Mouse (Mus musculus) CD4-positive, CD25-positive, alpha-beta regulatory T cell, adult 9 weeks (primary cell): ENCODE measurements around the gene Tnfrsf26. TPM values are rescaled to one million over a fixed set of nuclear protein-coding genes. Genes with fewer than 3 reads are reported as not detected.

ENCODE experiments used
- polyA plus RNA-seq: library from polyadenylated mRNA; unstranded; fragments of 100-300 nt; shearing (Covaris generic); gene quantifications from one replicate; pipeline ENCODE4 v1.2.1, GENCODE M21; 2017

The Tnfrsf26 gene
- polyA plus RNA-seq, result 37.5 TPM

GRCm38 (mm10) chr7:143628540-143628939 lies at the start of gene Tnfrsf26:
Gene Tnfrsf26, minus strand, starts transcription at chr7:143628722.

GRCm38 (mm10) chr7:143649034-143649768 lies 20.7 kb upstream of the Tnfrsf26 start, which contains the start of gene Tnfrsf22:
Gene Tnfrsf22, minus strand, starts transcription at chr7:143649661.

GRCm38 (mm10) chr7:143599428-143600230 lies 28.9 kb downstream of the Tnfrsf26 start, which contains the start of gene Cars:
Gene Cars, minus strand, starts transcription at chr7:143600090.

Other genes with a start within 250 kb of the Tnfrsf26 start
- gene Cdkn1c, start 167.7 kb downstream of the Tnfrsf26 start, polyA plus RNA-seq, result 0.38 TPM
- gene Slc22a18, start 155.0 kb downstream of the Tnfrsf26 start, polyA plus RNA-seq, result 0.20 TPM
- gene Phlda2, start 125.6 kb downstream of the Tnfrsf26 start, polyA plus RNA-seq, result not detected
- gene Nap1l4, start 79.6 kb downstream of the Tnfrsf26 start, polyA plus RNA-seq, result 337 TPM
- gene Cars, start 28.6 kb downstream of the Tnfrsf26 start, polyA plus RNA-seq, result 44.0 TPM
- 40.0 TPM for gene Tnfrsf22, start 20.9 kb upstream of the Tnfrsf26 start, polyA plus RNA-seq
- 4.5 TPM for gene Tnfrsf23, start 57.1 kb upstream of the Tnfrsf26 start, polyA plus RNA-seq
- gene Osbpl5, start 128.3 kb upstream of the Tnfrsf26 start, polyA plus RNA-seq, result 33.3 TPM
- gene Mrgprg, start 138.3 kb upstream of the Tnfrsf26 start, polyA plus RNA-seq, result not detected
- gene Mrgpre, start 155.8 kb upstream of the Tnfrsf26 start, polyA plus RNA-seq, result 10.8 TPM
- 26.4 TPM for gene Nadsyn1, start 194.1 kb upstream of the Tnfrsf26 start, polyA plus RNA-seq
- 50.8 TPM for gene Dhcr7, start 194.4 kb upstream of the Tnfrsf26 start, polyA plus RNA-seq
- gene Gm498, start 238.1 kb upstream of the Tnfrsf26 start, polyA plus RNA-seq, result not detected